Mouse (Mus musculus) embryonic fibroblast, embryonic 13.5 days (primary cell): ENCODE results near the gene Zhx3. TPM values are rescaled to one million over a fixed set of nuclear protein-coding genes. Genes with fewer than 3 reads are reported as not detected.

Source experiments
- H3K27ac ChIP-seq: 2 replicates; pipeline ENCODE4 v1.5.1; 2012; ENCODE audit warnings: low read length, control low read depth, inconsistent platforms; ENCODE audit not compliant: insufficient read depth
- H3K4me1 ChIP-seq: 2 replicates; pipeline ENCODE4 v1.6.1; 2011; ENCODE audit warnings: low read length; ENCODE audit not compliant: control insufficient read depth, insufficient read depth
- H3K4me3 ChIP-seq: 2 replicates; pipeline ENCODE4 v1.5.1; 2011; ENCODE audit warnings: mild to moderate bottlenecking, control low read depth, low read length; ENCODE audit not compliant: insufficient read depth
- CTCF ChIP-seq: IDR thresholded peaks from 2 replicates; pipeline ENCODE4 v1.5.1; 2011; ENCODE audit warnings: mild to moderate bottlenecking, control low read depth, low read length, moderate library complexity, borderline replicate concordance; ENCODE audit not compliant: insufficient read depth
- POLR2A ChIP-seq: IDR thresholded peaks from 2 replicates; pipeline ENCODE4 v1.6.1; 2011; ENCODE audit warnings: low read depth, mild to moderate bottlenecking, control low read depth, low read length, moderate library complexity
- polyA plus RNA-seq: library from polyadenylated mRNA; stranded (reverse); fragments of >200 nt; gene quantifications from 2 replicates; pipeline ENCODE4 v1.2.4, GENCODE M21; 2011; ENCODE audit warnings: low read depth; ENCODE audit not compliant: missing spikeins, insufficient read length

The Zhx3 gene
- 11.7 and 14.1 TPM in 2 replicates for polyA plus RNA-seq

DNA sequence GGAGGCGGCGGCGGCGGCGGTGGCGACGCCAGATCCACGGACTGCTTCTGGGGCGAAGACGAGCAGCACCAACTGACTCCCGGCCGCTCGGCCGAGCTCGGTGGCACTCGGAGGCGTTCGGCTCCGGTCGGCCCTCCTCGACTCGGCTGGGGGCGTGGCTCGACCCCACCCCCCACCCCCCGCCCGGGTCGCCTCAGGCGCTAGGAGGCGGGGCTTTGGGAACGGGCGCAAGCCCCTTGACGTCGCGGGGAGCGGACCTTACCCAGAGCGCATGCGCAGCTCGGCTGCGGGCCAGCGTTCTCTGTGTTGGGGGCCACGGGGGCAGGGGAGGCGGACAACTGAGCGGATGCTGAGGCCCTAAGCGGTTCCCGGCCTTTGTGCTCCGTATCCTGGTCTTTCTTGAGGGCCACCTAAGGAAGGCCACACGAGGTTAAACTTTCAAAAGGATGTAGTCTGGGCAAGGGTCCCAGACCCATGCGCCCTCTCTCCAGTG is at the start of gene Zhx3:
Gene Zhx3, minus strand, starts transcription at position 109 of the 493 bp plus-strand sequence.
- Histone ChIP-seq H3K4me1 (no peaks in the 10 kb centered on the region), H3K27ac (peak within 1 kb of the TSS; percentile 83), H3K4me3 (peak within 1 kb of the TSS; percentile 77)
- TF ChIP-seq POLR2A (peak; percentile 93), CTCF (no peak)

DNA sequence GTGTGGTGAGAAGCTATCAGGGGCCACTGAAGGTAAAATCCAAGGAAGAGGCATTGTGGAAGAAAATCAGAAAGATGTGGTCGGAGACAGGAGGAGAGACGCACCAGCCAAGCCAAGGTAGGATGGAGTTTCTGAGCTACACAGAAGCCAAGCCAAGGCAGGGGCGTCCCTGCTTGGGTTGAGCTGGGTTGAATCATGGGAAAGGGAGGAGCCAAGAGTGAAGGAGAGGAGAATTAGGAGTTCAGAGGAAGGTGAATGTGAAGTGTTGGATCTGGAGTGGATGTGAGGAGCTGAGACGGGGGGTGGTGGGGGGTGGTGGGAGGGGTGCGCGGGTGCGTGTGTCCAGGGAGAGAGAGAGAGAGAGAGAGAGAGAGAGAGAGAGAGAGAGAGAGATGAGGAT is 48.5 kb upstream of the Zhx3 start:
- no peaks in the 10 kb centered on the region for H3K4me1 ChIP-seq
- TF ChIP-seq CTCF (no peak), POLR2A (no peak)
- H3K27ac ChIP-seq: no peak overlapping the region
- no peak overlapping the region for H3K4me3 ChIP-seq

DNA sequence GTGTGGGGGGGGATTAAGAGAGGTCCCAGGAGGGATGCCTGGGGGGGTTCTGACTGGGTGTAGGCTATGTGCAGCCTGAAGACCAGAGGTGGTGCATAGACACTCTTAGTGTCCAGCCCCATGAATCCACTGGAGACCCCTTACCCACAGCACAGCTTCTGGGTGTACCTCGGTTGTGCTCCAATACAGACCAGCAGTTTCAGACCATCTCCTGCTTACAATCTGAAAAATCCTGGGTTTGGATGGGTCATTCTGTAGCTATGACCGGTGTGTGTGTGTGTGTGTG is 46.1 kb upstream of the Zhx3 start:
- TF ChIP-seq POLR2A (no peak), CTCF (no peak)
- Histone ChIP-seq H3K4me3 (no peak overlapping the region), H3K4me1 (no peaks in the 10 kb centered on the region), H3K27ac (no peak overlapping the region)

DNA sequence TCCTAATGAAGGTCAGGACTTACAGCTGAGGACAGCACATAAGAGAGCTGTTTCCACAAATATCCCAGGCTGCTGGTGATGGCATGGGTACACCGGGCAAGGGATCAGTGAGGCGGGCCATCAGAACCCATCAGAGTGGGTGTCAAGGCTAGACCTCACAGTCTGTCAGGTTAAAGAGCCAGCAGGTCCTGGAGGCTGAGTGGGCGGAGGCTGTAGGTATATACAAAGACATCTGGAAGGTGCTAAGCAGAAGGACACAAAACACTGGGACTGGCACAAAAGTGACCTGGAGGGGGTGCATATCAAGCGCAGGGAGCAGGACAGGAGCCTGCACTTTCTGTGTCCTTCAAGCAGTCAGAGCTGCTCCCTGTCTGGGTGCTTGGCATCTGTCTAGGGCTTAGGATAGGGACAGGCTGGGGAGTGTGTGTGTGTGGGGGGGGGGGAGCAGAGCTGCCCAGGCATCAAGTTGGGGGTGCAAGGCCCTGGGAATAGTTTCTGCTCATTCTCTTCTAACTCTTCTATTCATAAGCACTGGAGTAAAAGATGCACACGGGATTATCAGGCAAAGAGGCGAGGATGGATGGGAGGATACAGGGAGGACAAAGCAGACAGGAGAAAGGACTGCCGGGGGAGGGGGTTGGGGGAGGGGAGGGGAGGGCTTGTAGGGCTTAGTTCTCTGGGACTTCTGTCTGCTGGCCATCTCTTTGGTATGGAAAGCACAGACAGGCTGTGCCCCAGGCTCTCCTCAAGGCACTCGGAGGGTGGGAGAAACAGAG is 45.5 kb upstream of the Zhx3 start:
- Histone ChIP-seq H3K4me3 (no peak overlapping the region), H3K27ac (no peak overlapping the region), H3K4me1 (no peaks in the 10 kb centered on the region)
- TF ChIP-seq CTCF: no peak
- no peak for TF ChIP-seq POLR2A

DNA sequence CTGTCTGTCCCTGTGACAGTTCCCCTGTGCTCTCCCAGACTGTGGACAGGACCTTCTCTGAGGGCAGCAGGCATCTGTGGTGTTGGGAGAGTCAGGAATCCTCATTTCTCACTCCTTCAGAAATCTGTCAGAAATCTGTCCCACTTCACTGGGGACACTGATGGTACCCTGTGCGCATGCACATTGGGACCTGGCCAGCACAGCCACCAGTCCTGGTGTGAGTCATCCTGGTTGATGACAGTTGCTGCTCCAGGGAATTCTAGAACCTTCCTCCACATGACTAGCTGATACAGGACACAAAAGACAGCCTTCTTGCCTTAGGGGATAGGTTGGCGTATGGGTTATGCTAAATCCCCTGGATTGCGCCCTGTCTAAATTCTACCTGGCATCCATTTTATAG is 44.5 kb upstream of the Zhx3 start:
- Histone ChIP-seq H3K4me1 (no peaks in the 10 kb centered on the region), H3K4me3 (no peak overlapping the region), H3K27ac (no peak overlapping the region)
- TF ChIP-seq POLR2A (no peak), CTCF (no peak)

DNA sequence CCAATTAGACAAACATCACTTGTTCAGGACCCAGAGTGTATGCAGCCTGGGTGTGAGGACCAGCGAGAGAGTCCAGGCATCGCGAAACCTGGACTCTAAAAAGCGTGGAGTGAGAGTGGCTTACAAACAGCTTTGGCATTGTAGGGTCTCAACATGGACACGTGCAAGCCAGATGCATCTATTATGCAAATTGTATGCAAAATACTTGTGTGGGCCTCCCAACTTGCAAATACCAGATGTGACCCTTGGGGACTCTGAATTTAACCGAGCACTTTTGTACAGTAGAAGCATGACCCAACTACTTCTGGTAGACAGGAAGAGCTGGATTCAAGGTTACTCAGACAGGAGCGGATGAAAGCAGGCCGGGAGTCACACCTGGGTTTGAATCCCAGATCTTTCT is 43.9 kb upstream of the Zhx3 start:
- Histone ChIP-seq H3K4me1 (no peaks in the 10 kb centered on the region), H3K27ac (no peak overlapping the region), H3K4me3 (no peak overlapping the region)
- no peak for TF ChIP-seq POLR2A
- TF ChIP-seq CTCF: no peak

DNA sequence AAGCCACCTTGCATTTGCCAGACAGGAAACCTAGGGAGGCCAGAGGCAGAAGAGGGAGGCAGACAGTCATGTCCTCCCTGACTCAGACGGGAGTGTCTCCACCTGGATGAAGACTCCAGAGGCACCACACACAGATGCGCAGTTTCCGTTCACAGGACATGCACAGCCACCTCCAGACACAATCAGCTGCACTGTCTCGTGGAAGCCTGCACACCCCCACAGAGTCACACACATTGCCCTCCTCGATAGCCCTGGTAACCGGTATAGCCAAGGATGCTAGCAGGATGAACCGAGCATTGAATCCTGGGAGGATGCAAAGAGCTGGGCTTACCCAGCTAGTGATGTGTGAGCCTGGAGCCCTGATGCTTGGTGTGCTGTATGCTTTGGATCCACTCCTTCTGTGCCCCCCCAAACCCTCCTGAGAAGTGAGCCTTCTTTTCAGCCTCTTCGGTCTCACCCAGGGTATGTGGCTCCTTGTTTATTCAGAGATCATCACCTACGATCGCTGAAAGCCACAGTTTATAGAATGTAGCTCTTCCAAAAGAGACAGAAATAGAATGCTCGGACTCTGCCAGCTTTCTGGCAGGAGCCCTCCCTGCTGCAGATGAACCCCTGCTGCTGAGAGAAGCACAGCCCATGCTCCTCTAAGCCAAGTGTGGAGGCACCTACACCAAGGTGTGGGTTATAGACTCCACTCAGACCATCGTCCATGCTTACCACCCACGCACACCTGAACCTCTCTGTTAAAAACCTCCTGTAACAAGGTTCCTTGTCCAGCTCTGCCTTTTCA is 43.2 kb upstream of the Zhx3 start:
- H3K4me1 ChIP-seq: no peaks in the 10 kb centered on the region
- H3K4me3 ChIP-seq: no peak overlapping the region
- TF ChIP-seq POLR2A: no peak
- no peak for TF ChIP-seq CTCF
- no peak overlapping the region for H3K27ac ChIP-seq

DNA sequence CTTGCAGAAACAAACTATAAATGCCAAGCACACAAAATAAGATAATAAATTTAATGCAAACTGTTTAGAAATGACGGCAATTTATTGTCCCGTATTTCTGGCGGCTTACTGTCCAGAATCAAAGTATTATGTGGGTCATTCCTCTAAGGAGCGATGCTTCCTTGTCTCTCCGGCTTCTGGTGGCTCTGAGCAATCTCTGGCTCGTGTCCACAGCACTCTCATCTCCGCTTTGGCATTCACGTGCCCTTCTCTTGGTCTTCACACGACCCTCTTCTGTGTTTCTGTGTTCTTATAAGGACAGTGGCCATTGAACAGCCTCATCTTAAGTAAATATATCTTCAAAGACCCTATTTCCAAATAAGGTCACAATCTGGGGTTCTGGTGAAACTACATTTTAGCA is 41.9 kb upstream of the Zhx3 start:
- TF ChIP-seq POLR2A (no peak), CTCF (no peak)
- no peak overlapping the region for H3K4me3 ChIP-seq
- H3K27ac ChIP-seq: no peak overlapping the region
- no peaks in the 10 kb centered on the region for H3K4me1 ChIP-seq

DNA sequence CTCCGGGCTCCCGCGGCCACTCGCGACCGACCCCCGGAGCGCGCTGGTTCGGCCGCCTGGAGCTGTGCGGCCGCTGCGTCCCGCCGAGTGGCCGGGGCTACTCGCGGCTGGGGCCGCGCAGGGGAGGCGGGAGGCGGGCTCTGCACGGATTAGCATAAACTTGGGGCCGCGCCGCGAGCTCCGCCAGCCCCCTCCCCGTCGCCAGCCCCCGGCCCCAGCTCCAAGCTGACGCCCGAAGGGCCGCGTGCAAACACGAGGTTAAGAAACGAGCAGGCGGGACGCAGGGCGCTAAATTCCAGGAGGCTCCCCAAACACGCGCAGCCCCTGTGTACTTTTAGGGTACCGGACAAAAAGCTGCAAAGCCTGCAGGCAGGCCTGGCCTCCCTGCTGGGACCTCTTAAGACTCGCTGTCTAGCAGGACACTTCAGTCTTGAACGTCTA is 39.5 kb upstream of the Zhx3 start, which contains the start of gene Emilin3:
Gene Emilin3, minus strand, starts transcription at position 98 of the 441 bp plus-strand sequence.
- Histone ChIP-seq H3K27ac (no peak within 1 kb of the TSS), H3K4me3 (no peak within 1 kb of the TSS; the same call in 1 of the 2 replicates), H3K4me1 (no peaks in the 10 kb centered on the region)
- TF ChIP-seq POLR2A (no peak), CTCF (no peak)

DNA sequence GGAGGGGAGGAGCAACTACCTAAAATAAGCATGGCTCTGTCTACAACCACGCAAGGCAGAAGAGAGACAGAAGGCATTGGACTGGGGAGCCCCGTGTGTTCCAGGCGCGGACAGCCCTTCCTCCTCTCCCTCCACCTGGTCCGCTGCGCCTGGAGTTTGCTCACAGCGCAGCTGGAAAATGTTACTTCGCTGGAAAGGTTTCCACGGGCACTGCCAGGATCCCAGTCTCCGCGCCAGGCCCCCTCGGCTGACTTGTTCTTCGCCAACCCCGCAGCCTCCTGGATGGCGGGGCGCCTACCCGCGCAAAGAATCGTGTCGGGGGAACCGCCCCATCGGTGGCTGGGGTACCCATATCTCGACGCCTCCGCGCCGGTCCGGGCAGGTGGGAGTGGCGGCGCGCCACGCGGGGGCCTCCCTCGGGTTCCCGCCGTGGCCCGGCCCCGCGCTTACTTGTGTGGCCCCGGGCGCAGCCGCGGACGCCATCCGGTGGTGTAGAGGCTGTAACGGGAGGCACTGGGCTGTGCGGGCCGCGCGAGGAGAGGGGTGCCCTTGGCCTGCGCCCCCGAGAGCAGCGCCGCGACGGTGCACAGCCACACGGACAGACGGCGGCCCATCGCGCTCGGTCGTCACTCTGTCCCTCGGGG is 38.9 kb upstream of the Zhx3 start:
- no peak overlapping the region for H3K27ac ChIP-seq
- H3K4me3 ChIP-seq: no peak overlapping the region; the same call in 1 of the 2 replicates
- H3K4me1 ChIP-seq: no peaks in the 10 kb centered on the region
- TF ChIP-seq CTCF: no peak
- no peak for TF ChIP-seq POLR2A
